Mouse (Mus musculus) midbrain, embryonic 11.5 days (tissue): ENCODE results near the gene Atxn1. TPM values are rescaled to one million over a fixed set of nuclear protein-coding genes. Genes with fewer than 3 reads are reported as not detected.

ENCODE experiments used
- ATAC-seq: fragments of 200-750 bp; cut with Nextera tagmentation; 2 replicates; pipeline ENCODE4 v1.8.0; 2017; ENCODE audit warnings: moderate TSS enrichment, moderate library complexity; ENCODE audit not compliant: low FRiP score
- DNase-seq: peaks from one replicate; pipeline ENCODE4 v3.0.0; 2015; ENCODE audit warnings: low spot score; ENCODE audit errors: missing footprints
- H3K27ac ChIP-seq: fragments of 300-500 bp; sonication (generic); 2 replicates; pipeline ENCODE4 v1.5.1; 2014; ENCODE audit warnings: low read depth, low read length
- H3K27me3 ChIP-seq: fragments of 300-500 bp; sonication (generic); 2 replicates; pipeline ENCODE4 v1.6.1; 2014; ENCODE audit warnings: mild to moderate bottlenecking, low read length, moderate library complexity, mixed read lengths; ENCODE audit not compliant: control insufficient read depth, insufficient read depth
- H3K36me3 ChIP-seq: fragments of 300-500 bp; sonication (generic); 2 replicates; pipeline ENCODE4 v1.6.1; 2014; ENCODE audit warnings: mild to moderate bottlenecking, low read length, moderate library complexity, mixed read lengths; ENCODE audit not compliant: control insufficient read depth, insufficient read depth
- H3K4me1 ChIP-seq: fragments of 300-500 bp; sonication (generic); 2 replicates; pipeline ENCODE4 v1.6.1; 2014; ENCODE audit warnings: low read length; ENCODE audit not compliant: control insufficient read depth, insufficient read depth
- H3K4me2 ChIP-seq: fragments of 300-500 bp; sonication (generic); 2 replicates; pipeline ENCODE4 v1.6.1; 2014; ENCODE audit warnings: mild to moderate bottlenecking, moderate library complexity
- H3K4me3 ChIP-seq: fragments of 300-500 bp; sonication (generic); 2 replicates; pipeline ENCODE4 v1.5.1; 2014; ENCODE audit warnings: low read depth, low read length
- H3K9ac ChIP-seq: fragments of 300-500 bp; sonication (generic); 2 replicates; pipeline ENCODE4 v1.6.1; 2014; ENCODE audit warnings: low read length
- H3K9me3 ChIP-seq: fragments of 300-500 bp; sonication (generic); 2 replicates; pipeline ENCODE4 v1.6.1; 2016; ENCODE audit warnings: low read length; ENCODE audit not compliant: control insufficient read depth
- WGBS: fragments of 180-500 bp; shearing (Covaris S2); extraction: QIAGEN DNeasy Blood & Tissue Kit; methylation state at CpG from one replicate; pipeline ENCODE4 v1.1.7; 2014; 5-methylcytosine and 5-hydroxymethylcytosine counted together
- polyA plus RNA-seq: library from polyadenylated mRNA; unstranded; fragments of >200 nt; fragmentation: Nextera tagmentation; extraction: Ambion mirVana; gene quantifications from 2 replicates; pipeline ENCODE4 v1.2.1, GENCODE M21; 2014

The Atxn1 gene
- polyA plus RNA-seq, 1 experiment from 2014 or later: 1.7 TPM

DNA sequence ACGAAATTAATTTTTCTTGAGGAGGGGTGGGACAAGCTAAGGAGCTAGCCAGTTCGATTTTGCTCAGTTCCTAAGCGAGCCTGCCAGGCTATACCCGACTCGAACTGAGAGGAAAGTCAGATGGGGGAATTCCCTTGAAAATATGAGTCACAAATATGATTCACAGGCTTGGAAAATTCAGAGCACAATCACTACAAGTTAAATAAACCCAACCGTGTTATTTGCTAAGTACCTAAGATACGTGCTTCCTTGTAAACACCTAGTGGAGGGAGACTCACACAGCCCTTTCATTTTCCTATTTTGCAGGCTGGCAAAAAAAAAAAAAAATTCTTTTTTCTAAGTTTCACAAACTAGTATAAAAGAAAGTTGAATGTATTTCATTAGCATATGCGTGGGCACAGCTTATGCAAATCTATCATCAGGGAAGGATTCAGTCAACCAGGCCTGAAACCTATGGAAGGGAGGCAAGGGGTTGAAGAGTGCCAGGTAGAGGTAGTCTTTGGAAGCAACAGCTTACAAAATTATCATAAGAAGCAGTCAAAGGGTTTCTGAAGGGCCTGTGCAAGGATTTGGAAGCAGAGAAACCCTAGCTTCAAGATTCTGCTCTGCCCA lies 127.1 kb downstream of the Atxn1 start:
- Histone ChIP-seq H3K36me3 (no peaks in the 10 kb centered on the region), H3K4me3 (no peak overlapping the region), H3K9me3 (no peaks in the 10 kb centered on the region), H3K4me1 (no peaks in the 10 kb centered on the region), H3K9ac (no peak overlapping the region), H3K27me3 (no peaks in the 10 kb centered on the region), H3K27ac (no peak overlapping the region), H3K4me2 (no peak overlapping the region)
- ATAC-seq: no peak
- WGBS: 90% methylated on average over 8 of the region's 8 CpGs
- no peak for DNase-seq

DNA sequence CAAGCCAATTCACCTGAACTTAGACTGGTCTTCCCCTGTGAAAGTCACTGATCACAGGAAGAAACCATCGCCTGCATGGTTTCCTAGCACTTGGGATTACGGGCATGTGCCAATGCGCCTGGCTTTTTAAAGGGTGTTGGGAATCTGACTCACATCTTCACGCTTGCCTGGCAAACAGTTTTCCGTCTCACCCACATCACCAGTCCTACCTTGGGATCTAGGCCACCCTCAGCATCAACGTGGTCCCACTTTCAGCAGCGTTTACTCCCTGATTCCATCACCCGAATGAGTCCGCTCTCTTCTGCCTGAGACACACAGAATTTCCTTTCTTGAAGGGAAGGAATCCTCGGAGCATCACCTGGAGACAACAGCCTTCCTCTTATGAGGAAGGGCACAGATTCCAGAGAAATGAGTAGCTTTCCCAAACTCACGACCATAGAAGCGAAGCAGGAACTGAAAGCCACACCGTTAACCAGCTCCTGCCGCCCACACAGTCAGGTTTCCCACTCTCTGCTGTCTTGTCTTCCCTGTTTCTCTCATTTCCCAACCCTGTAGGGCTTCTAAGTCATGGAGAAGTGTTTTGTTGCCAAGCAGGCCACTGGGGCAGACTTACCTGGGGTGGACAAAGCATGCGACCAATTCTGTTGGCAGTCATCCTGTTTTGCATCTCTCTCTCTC lies 128.3 kb downstream of the Atxn1 start:
- no peak overlapping the region for H3K4me2 ChIP-seq
- H3K36me3 ChIP-seq: no peaks in the 10 kb centered on the region
- no peak overlapping the region for H3K9ac ChIP-seq
- DNase-seq (no peak), ATAC-seq (no peak)
- no peaks in the 10 kb centered on the region for H3K27me3 ChIP-seq
- H3K9me3 ChIP-seq: no peaks in the 10 kb centered on the region
- WGBS: 89% methylated on average over 15 of the region's 15 CpGs
- H3K4me3 ChIP-seq: no peak overlapping the region
- H3K27ac ChIP-seq: no peak overlapping the region
- H3K4me1 ChIP-seq: no peaks in the 10 kb centered on the region

DNA sequence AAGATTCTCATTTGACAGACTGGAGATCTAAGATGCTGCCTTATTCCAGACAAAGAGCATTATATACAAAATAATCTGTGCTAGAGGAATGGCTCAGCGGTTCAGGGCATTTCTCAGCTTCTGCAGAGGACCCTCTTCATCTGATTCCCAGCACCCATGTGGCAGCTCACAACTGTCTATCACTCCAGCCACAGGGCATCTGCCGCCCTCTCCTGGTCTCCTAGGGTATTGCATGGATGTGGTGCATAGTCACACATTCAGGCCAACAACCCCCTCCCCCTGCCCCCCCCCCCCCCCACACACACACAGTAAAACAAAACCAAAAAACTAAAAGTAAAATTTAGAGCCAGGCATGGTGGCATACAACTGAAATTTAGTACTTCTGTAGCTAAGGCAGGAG lies 130.5 kb downstream of the Atxn1 start:
- Histone ChIP-seq H3K4me2 (no peak overlapping the region), H3K4me1 (no peaks in the 10 kb centered on the region), H3K9me3 (no peaks in the 10 kb centered on the region), H3K27me3 (no peaks in the 10 kb centered on the region), H3K9ac (no peak overlapping the region), H3K27ac (no peak overlapping the region), H3K4me3 (no peak overlapping the region), H3K36me3 (no peaks in the 10 kb centered on the region)
- WGBS: 79% methylated on average over 2 of the region's 2 CpGs
- ATAC-seq (no peak), DNase-seq (no peak)

DNA sequence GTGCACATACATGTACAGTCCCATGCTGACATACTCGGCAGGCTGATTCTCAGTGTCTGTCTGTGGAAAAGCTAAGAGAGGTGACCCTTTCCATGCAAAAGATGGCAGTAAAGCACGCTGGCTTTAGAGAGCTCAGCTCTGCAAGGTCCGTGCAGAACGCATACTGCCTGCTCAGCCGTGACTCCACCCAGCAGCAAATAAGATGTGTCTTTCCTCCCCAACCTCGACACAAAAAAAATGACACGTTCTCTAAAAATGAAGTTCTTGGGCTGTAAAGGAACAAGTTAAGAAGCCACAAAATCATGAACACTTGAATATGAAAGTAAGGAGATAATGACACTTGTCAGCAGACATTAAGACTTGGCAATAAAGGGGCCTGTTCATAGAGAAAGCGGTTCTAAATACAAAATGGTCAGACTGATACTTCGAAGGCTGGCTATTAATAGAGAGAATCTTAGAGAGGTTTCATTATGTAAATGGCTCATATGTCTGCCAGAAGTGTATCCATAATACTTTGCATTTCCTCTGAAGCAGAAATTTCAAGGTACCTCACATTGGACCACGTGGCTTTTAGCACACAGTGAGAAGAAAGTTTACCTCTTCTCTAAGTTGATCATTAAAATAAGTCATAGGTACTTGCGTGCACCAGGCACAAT lies 132.0 kb downstream of the Atxn1 start:
- DNase-seq: no peak

DNA sequence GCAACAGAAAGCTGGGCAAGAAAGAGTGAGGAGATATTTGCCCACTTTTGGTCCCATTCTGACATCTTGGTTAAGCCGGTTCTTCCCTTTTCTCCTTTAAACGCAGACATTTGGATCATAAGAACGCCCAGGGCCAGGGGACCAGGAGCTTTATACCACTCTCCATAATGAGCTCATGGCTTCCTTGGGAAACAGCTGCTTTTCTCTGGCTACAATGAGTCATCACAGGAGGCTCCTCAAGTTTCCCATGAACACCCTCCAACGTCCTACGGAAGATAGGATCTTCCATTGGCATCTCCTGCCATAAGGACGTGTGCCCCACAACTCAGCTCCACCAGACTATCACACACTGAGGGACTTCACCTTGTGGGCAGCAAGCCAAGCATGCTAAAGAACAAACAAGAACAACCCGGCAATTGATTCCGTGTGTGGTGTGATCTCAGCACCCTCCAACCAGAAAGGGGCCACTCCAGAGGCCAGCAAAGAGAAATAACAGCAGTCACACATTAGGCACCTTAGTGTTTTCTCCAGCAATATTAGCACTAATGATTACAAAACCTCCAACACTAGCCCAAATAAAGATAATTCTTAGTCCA lies 135.4 kb downstream of the Atxn1 start:
- H3K4me2 ChIP-seq: no peak overlapping the region
- WGBS: 93% methylated on average over 8 of the region's 8 CpGs
- no peak for ATAC-seq
- H3K9me3 ChIP-seq: no peaks in the 10 kb centered on the region
- no peak overlapping the region for H3K27ac ChIP-seq
- H3K36me3 ChIP-seq: no peaks in the 10 kb centered on the region
- no peak overlapping the region for H3K9ac ChIP-seq
- H3K27me3 ChIP-seq: no peaks in the 10 kb centered on the region
- no peak overlapping the region for H3K4me3 ChIP-seq
- no peak for DNase-seq
- no peaks in the 10 kb centered on the region for H3K4me1 ChIP-seq

More for the DNA sequence above, 132.0 kb downstream of the Atxn1 start:
- Histone ChIP-seq H3K4me2 (no peak overlapping the region), H3K4me3 (no peak overlapping the region), H3K27me3 (no peaks in the 10 kb centered on the region), H3K9me3 (no peaks in the 10 kb centered on the region), H3K27ac (no peak overlapping the region), H3K9ac (no peak overlapping the region), H3K4me1 (no peaks in the 10 kb centered on the region), H3K36me3 (no peaks in the 10 kb centered on the region)
- 88% methylated on average over 11 of the region's 11 CpGs for WGBS
- ATAC-seq: no peak

DNA sequence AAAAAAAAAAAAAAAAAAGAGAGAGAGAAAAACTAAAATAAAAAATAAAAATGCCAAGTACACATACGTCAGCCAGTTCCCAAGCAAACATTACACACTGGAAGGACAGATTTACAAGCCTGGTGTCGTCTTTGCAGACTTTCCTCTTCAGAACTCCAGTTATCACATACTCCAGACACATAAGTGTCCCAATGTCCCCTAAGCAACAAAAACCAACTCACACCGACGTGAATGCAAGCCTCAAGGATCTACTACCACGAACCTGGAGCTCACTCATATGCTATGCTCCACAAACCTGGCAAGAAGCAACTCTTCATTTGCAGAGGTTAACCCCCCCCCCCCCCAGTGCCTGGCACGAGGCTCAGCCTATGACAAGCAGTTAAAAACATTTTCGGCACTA lies 136.8 kb downstream of the Atxn1 start:
- no peaks in the 10 kb centered on the region for H3K36me3 ChIP-seq
- no peaks in the 10 kb centered on the region for H3K4me1 ChIP-seq
- H3K9ac ChIP-seq: no peak overlapping the region
- no peak for DNase-seq
- no peaks in the 10 kb centered on the region for H3K27me3 ChIP-seq
- no peak overlapping the region for H3K4me2 ChIP-seq
- H3K4me3 ChIP-seq: no peak overlapping the region
- H3K9me3 ChIP-seq: no peaks in the 10 kb centered on the region
- no peak for ATAC-seq
- H3K27ac ChIP-seq: no peak overlapping the region
- 84% methylated on average over 7 of the region's 7 CpGs for WGBS

DNA sequence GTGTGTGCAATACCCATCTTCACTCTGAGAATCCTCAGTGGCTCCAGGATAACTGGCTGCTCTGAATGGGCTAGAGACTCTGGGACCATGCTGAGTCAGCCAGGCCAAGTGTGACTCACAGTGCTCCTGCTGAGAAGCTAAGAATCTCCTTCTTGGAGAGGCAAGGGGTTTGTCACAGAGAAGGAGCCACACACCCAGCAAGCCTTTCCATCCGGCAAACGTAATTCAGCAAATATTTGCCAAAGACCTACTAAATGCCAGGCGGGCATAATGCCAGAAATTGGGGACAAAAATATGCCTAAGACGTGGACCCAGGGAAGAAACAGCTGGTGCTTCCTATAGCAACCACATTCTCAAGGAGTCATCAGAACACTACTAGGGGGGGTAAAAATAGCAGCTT lies 137.2 kb downstream of the Atxn1 start:
- Histone ChIP-seq H3K4me2 (no peak overlapping the region), H3K9me3 (no peaks in the 10 kb centered on the region), H3K36me3 (no peaks in the 10 kb centered on the region), H3K9ac (no peak overlapping the region), H3K4me1 (no peaks in the 10 kb centered on the region), H3K27ac (no peak overlapping the region), H3K27me3 (no peaks in the 10 kb centered on the region), H3K4me3 (no peak overlapping the region)
- DNase-seq (no peak), ATAC-seq (no peak)
- 76% methylated on average over 4 of the region's 4 CpGs for WGBS

DNA sequence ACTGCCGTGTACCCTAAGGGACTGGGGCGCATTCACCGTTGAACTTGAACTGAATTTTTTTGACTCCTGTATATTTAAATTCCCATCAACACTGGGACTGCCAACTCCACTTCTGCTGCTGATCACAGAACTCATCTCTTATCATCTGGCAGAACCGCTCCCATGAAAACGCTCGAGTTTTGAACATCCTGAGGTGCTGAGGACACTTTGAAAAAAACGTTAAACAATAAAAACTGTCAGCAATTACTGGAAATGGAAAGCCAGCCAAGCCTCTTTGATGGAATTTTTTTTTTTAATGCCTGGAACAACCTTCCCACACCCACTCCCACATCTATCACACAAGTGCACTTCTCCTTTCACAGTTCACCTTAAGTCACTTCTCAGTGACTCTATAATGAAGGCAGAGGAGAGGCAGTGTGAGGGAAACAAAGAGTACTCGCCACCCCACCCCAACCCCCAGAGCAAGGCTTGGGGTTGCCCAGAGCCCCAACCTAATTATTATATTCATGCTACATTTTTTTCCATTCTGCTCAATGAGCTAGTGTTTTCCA lies 137.7 kb downstream of the Atxn1 start:
- Histone ChIP-seq H3K27me3 (no peaks in the 10 kb centered on the region), H3K4me3 (no peak overlapping the region), H3K4me2 (no peak overlapping the region), H3K9ac (no peak overlapping the region), H3K9me3 (no peaks in the 10 kb centered on the region), H3K4me1 (no peaks in the 10 kb centered on the region), H3K27ac (no peak overlapping the region), H3K36me3 (no peaks in the 10 kb centered on the region)
- DNase-seq: no peak
- 85% methylated on average over 8 of the region's 8 CpGs for WGBS
- ATAC-seq: no peak

DNA sequence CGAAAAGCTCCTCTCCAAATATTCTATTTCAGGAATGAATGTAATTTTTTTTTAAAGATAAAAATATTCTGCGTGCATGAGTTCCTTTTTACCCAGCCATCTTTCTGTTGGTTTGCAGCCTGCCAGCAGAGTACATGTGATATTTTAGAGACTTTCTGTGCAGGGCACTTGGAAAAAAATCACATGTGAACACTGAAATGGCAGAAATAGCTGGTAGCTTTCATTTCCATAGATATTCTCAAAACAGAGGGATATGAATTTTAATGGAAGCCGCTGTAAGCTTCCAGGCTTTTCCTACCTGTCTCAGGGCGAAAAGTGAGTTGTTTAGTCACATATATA lies 142.3 kb downstream of the Atxn1 start:
- H3K4me1 ChIP-seq: no peaks in the 10 kb centered on the region
- no peaks in the 10 kb centered on the region for H3K9me3 ChIP-seq
- H3K4me3 ChIP-seq: no peak overlapping the region
- H3K4me2 ChIP-seq: no peak overlapping the region
- no peaks in the 10 kb centered on the region for H3K36me3 ChIP-seq
- ATAC-seq: no peak
- H3K27me3 ChIP-seq: no peaks in the 10 kb centered on the region
- WGBS: 90% methylated on average over 4 of the region's 4 CpGs
- no peak overlapping the region for H3K9ac ChIP-seq
- H3K27ac ChIP-seq: no peak overlapping the region
- no peak for DNase-seq
